Mouse (Mus musculus) CD4-positive helper T cell, adult 2 months (primary cell): ENCODE results near the gene Atg4a.
A peak's percentile ranks its signal among the peaks of the same experiment; 100 is the strongest.

Experiments used
- DNase-seq: peaks from one replicate; pipeline ENCODE4 v3.0.0-alpha.2; 2012; ENCODE audit warnings: low read depth, missing footprints, low spot score

Atg4a gene

GRCm38 (mm10) chrX:140956272-140956940 is at the start of gene Atg4a, which contains the start of gene Psmd10:
TSS of gene Atg4a (plus strand) at chrX:140956907.
TSS of gene Psmd10 (minus strand) at chrX:140956728.
- DNase-seq: peak; percentile 94

- no peak for DNase-seq
Observed at GRCm38 (mm10) chrX:140907360-140907759, 49.3 kb upstream of the Atg4a start, which contains the start of gene Vsig1. TSS of gene Vsig1 (plus strand) at chrX:140907608.

DNA sequence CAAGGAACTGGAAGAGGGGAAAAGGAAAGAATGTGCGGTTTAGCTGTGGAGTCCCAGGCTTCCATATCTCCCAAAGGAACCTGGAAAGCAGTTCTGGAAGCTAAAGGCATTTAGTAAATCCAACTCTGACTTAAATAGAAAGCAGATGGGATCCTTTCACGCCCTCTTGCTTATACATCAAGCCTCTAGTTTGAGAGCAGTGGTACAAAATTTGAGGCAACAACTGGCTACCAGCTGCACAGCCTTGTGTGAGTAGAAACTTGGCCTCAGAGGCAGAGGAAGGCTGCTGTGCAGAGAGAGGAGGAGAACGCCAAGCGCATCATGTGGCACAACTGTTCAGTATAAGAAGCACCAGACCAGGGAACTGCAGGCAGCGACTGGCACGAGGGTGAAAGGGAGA is 35.4 kb upstream of the Atg4a start:
- DNase-seq: no peak

DNA sequence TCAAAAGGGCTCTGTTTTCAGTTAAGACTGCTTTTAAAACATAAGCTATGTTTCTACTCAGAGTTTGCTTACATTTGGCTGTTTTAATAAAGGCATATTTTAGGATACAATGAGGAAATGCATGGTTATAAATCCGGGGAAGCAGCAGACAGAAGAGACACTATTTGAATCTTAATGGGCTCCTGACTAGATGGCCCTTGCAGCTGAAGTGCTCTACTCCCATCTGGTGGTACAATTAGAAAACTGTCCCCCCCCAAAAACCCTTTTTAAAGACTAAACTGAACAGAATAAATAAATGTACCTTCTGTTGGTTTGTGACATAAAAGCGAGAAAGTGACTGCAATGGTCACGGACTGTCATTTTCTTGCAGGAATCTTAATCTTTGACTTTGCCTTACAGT is 24.6 kb upstream of the Atg4a start:
- DNase-seq: no peak

- no peak for DNase-seq
Observed at GRCm38 (mm10) chrX:140933263-140933662, 23.4 kb upstream of the Atg4a start.

- no peak for DNase-seq
Observed at GRCm38 (mm10) chrX:140936271-140936670, 20.4 kb upstream of the Atg4a start.

- no peak for DNase-seq
Observed at GRCm38 (mm10) chrX:140953618-140954017, 3.1 kb upstream of the Atg4a start.

DNA sequence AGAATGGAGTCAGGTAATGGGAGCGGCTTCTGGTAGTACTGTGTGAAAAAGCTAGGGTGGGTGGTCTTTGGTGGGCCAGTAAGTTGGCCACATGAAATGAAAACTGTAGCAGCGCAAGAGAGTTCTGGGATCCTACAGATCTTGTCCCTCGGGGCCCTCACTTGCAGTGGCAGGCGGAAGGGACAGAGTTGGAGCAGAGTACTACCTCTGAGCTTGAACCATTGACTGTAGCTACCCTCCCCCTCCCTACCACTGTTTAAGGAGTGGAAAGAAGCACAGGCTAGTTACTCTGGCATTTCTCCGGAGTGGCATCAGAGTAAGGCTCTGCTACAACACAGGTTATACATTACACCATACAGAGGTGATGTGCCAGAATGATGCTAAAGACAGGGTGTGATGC is 252 bp downstream of the Atg4a start:
- DNase-seq: no peak

- DNase-seq: no peak
Observed at GRCm38 (mm10) chrX:140978943-140979342, 22.2 kb downstream of the Atg4a start.

- no peak for DNase-seq
Observed at GRCm38 (mm10) chrX:140979546-140979945, 22.8 kb downstream of the Atg4a start.

DNA sequence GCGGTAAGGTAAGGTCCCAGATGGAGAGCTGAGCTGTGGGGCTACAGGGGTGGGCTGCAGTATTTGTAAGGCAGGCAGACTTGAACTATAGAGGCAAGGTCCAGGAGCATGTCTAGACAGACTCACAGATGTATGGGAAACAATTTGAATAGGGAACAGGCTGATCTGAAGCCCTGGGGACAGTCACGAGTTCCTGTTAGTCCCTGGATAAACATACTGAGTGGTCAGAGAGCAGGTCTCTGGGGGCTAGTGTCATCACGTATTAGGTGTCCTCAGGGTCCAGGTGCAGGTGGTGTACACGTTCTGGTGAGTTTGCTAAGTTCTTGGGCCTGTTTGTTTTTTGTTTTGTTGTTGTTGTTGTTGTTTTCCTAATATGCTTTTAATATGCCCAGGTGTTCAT is 23.5 kb downstream of the Atg4a start:
- no peak for DNase-seq

GRCm38 (mm10) chrX:140983206-140983960 is 26.7 kb downstream of the Atg4a start:
- no peak for DNase-seq

DNA sequence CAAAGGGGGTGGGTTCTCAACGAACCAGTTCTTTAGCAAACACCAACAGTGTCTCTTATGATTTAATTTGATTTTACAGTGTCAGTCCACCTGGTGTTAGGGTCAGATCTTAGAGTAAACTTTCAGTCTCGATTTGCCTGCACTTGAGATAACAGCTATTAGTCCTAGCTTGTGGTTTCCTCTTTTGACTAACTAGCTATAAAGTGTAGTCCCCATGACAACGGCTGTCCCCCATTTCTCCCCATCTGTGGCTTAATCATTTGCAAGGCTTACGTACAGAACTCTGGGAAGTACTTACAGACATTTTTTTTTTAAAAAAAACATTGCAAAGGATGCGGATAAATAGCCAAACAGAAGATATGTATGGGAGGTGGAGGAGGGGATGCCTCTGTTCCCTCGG is 28.1 kb downstream of the Atg4a start:
- DNase-seq: no peak

DNA sequence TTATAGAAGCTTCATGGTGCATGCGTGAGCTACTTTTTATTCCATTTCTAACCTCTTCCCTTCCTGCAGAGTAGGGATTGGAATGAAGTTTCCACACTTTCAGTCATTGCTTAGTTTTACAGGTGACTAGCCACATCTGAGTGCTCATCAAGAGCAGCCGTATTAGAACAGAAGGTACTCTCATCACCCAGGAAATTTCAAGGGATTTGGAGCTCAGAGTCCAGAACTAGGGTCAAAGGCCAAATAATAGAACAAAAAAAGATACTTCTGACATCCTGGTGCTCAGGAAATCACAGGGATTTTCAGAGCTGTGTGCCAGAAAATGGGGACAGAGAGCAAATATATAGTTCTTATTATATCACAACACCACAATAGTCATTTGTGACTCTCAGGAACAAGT is 28.5 kb downstream of the Atg4a start:
- no peak for DNase-seq

DNA sequence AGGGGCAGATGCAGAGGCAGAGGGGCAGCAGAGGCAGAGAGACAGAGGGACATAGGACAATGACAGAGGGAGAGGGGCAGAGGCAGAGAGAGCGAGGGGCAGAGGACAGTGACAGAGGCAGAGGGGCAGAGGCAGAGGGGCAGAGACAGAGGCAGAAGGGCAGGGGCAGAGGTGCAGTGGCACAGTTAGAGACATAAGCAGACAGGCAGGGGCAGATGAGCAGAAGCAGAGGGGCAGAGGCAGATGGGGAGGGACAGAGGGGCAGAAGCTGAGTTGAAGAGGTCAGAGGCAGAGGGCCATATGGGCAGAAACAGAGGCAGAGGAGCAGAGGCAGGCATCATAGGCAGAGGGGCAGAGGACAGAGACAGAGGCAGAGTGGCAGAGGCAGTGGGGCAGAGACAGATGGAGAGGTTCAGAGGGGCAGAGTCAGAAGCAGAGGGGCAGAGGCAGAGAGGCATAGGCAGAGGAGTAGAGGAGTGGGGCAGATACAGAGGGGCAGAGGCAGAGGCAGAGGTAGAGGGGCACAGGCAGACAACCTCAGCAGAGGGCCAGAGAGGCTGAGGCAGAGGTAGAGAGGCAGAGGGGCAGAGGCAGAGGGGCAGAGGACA is 40.3 kb downstream of the Atg4a start:
- DNase-seq: no peak

- DNase-seq: no peak
Observed at GRCm38 (mm10) chrX:140997912-140998545, 41.3 kb downstream of the Atg4a start.

GRCm38 (mm10) chrX:140998885-140999284 is 42.2 kb downstream of the Atg4a start:
- no peak for DNase-seq

DNA sequence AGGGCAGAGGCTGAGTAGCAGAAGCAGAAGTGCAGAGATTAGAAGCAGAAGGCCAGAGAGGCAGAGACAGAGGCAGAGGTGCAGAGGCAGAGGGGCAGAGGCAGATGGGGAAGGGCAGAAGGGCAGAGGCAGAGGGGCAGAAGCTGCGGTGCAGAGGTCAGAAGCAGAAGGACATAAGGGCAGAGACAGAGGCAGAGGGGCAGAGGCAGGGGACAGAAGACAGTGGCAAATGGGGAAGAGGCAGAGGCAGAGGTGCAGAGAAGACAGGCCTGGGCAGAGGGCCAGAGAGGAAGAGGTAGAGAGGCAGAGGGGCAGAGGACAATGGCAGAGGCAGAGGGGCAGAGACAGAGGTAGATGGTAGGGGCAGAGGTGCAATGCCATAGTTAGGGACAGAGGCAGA is 193.0 kb downstream of the Atg4a start:
- DNase-seq: no peak

DNA sequence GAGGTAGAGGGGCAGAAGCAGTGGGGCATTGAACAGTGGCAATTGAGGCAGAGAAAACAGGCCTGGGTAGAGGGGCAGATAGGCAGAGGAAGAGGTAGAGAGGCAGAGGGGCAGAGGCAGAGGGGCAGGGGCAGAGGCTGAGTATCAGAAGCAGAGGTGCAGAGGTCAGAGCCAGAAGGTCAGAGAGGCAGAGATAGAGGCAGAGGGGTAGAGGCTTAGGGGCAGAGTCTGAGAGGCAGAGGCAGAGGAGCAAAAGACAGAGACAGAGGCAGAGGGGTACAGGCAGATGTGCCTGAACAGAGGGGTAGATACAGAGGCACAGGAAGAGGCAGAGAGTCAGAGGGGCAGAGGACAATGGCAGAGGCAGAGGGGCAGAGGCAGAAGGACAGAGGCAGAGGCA is 193.6 kb downstream of the Atg4a start:
- DNase-seq: no peak

- no peak for DNase-seq
Observed at GRCm38 (mm10) chrX:141151182-141151581, 194.5 kb downstream of the Atg4a start.

DNA sequence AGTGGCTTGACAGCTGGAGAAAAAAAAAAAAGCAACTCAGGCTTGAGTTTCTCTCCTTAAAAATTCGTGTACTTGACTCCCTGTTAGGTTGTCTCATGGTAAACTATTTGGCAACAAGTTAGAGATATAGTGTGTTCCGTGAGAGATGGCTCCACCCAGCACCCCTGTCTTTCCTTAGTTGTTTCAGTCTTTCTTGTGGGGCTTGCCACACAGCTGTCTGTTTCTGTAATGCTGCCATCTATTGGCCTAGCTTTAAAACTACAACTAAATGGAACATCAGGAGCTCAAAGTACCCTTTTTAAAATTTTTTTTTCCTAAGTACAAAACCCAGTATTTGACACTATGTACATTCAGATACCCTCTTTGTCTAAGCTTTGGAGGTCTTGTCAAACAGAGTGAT is 200.0 kb downstream of the Atg4a start:
- DNase-seq: peak; percentile 30

DNA sequence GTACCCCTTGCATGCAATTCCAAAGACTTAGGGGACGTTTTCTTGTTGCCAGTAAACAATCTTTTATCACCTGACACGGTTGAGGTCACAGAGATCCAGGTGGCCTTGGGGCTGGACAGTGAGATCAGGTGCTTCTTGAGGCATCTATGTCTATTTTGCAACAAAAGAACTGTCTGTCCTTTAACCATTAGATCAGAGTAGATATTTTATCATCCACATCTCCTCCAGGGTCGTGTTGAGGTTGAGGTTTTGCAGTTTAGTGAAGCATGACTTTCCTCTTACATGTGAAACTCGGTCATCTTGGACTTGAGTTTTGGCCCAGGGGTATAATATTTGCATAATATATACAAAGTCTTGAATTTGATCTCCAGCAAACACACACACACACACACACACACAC is 200.9 kb downstream of the Atg4a start:
- DNase-seq: no peak
